Mouse (Mus musculus) common myeloid progenitor, adult 5-6 weeks (primary cell): Measurements from ENCODE around the gene Tstd3. TPM values are rescaled to one million over a fixed set of nuclear protein-coding genes. Genes with fewer than 3 reads are reported as not detected.
"Not testable (repeated sequence)": the region's sequence is repeated elsewhere in the genome, so short reads cannot be mapped to it uniquely, and the experiment has no call there.

Experiments used
- ATAC-seq: replicated peaks from 2 replicates; pipeline ENCODE4 v1.8.0; 2016; ENCODE audit warnings: low read depth, mild to moderate bottlenecking, moderate TSS enrichment, inconsistent platforms; ENCODE audit not compliant: poor library complexity, severe bottlenecking
- total RNA-seq: library from RNA; stranded (forward); fragments of 200-1000, 187-1606 nt; gene quantifications from 2 replicates; pipeline ENCODE4 v1.2.3, GENCODE M21; 2017

Tstd3 gene
- total RNA-seq, 1 experiment from 2014 or later: 6.9 TPM

DNA sequence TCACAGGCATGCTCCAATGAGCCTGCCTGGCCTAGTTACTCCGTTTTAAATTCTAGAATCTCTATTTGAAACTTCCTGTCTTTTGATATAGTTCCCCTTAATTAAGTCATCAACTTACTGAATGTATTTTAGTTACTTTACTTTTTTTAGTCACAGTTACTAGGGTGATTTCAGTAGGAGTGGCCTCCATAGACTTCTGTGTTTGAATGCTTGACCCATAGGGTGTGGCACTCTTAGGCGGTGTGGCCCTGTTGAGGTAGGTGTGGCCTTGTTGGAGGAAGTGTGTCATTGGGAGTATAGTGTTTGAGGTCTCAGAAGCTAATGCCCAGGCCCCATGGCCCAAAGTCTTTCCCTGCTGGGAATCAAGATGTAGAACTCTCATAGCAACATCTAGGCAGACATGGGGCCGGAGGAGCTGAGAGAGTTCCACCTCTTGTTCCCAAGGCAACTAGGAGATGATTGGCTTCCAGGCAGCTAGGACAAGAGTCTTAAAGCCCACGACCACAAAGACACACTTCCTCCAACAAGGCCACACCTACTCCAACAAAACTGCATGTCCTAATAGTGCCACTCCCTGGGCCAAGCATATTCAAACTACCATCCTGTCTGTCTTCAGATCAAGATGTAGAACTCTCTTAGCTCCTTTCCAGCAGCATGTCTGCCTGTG lies 11.8 kb downstream of the Tstd3 start:
- peak; percentile 85 for ATAC-seq

DNA sequence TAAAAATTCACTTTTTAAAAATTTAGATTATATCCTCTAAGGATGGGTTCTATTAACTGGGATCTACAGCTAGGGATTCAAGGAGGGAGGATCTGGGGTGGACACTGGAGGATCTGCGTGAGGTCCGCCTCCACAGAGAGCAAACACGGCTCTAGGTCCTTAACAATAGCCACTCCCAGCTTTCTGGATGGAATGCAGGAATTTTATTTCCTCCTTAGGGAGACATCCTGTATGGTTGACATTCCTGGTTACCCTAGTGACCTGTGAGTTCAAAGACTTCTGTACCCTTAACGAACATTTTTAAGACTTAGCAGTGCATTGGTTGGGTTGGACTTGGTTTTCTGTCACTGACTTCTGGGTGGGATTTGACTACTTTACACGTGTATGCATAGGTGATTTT lies 21.3 kb downstream of the Tstd3 start:
- no peak for ATAC-seq

DNA sequence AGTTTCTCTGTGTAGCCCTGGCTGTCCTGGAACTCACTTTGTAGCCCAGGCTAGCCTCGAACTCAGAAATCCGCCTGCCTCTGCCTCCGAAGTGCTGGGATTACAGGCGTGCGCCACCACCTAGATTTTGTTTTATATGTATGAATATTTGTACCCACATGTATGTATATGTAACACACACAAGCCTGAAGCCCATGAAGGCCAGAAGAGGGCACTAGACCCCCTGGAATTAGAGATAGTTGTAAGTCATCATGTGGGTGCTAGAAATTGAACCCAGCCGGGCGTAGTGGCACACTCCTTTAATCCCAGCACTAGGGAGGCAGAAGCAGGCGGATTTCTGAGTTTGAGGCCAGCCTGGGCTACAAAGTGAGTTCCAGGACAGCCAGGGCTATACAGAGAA lies 22.9 kb downstream of the Tstd3 start:
- ATAC-seq: not testable (repeated sequence)

DNA sequence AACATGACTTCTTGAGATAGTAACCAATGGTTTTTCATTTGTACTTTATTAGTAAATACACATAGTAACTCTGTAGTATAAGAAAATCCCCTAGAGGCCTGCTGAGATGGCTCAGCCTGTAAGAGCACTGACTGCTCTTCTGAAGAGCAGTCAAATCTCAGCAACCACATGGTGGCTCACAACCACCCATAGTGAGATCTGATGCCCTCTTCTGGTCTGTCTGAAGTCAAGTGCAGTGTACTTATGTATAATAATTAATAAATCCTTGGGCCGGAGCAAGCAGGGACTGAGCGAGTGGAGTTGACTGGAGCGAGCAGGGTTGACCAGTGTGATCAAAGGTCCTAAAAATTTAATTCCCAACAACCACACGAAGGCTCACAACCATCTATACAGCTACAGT lies 27.8 kb downstream of the Tstd3 start:
- peak; percentile 52; the same call in 1 of the 2 replicates for ATAC-seq

DNA sequence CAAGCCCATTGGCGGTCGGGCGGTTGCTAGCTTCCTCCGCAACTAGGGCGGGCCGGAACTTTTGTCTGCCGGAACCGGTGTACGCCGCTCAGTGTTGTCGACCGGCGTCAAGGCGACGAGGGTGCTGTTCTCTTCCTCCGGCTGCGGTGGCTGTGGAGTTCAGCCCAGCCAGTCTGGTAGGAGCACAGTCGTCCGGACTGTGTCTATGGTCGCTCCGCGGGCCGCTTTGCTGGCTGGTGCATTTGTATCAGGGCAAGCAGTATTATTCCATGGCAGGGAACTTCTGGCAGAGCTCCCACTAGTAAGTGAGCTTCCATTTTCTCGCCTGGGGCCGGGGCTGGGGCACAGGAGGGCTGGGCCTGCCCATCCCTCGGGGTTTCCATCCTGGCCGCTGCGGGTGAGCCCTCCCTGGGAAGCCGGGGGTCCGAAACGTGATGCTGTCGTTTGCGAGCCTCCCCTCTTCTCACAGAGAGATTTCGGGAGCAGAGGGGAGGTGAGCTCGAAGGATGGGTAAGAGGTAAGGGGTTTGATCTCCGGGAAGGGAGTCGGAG lies 39.3 kb downstream of the Tstd3 start, which contains the start of gene Ccnc:
Gene Ccnc, plus strand, starts transcription at position 87 of the 551 bp plus-strand sequence.
- peak; percentile 97 for ATAC-seq

DNA sequence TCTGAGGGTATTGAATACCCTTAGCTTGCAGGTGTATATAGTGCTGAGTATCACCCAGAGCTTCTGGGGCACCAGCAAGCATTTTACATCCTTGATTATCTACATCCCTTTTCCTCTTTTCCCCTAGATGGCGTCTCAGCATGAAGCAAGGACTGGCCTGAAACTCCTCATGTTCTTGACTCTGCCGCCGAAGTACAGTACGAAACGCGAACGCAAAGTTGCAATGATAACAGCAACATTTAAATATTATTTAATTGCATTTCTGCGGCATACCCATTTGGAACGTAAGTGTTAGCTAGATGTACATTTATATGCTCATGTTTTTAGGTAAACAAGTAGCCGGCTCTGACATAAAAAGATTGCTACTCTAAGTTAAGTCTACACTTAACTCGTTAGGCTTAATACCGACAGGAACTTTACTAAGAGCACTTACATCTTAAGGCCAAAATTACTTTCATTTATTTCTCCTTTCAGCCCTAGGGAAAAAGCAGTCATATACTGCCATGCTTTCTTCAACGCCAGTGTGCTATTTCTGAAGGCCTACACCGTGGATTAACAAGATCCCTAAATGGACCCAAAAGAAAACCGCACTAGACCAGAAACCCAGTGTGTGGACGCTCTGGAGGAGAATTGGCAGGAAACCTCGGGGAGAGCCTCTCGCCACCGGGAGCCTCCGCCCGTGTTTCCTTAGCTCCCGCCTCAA lies 39.9 kb downstream of the Tstd3 start:
- peak; percentile 76 for ATAC-seq

DNA sequence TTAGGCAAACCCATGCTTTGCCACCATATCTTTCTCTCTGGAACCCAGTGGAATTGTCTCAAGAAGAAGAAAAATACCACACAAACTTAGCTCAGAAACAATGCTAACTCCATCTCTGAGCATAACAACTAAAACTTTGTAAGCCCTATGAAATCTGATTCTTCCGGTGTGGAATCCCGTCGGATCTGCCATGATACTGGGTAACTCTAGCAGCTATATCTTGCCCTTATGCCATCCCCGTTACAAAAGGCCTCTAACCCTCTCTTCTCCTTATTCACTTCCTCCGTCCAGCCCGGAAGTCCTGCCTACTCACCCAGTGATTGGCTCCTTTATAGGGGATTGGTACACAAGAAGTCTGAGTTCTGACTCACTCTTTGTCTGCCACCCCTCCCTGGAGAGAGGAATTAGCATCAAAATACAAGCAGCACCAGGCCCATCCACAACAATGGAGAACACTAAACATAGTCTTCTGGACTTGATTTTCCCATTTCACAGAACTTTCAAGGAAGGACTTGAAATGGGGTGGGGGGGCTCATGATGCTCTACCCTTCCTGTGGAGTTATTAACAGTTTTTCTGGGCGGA lies 44.2 kb downstream of the Tstd3 start:
- ATAC-seq: no peak

DNA sequence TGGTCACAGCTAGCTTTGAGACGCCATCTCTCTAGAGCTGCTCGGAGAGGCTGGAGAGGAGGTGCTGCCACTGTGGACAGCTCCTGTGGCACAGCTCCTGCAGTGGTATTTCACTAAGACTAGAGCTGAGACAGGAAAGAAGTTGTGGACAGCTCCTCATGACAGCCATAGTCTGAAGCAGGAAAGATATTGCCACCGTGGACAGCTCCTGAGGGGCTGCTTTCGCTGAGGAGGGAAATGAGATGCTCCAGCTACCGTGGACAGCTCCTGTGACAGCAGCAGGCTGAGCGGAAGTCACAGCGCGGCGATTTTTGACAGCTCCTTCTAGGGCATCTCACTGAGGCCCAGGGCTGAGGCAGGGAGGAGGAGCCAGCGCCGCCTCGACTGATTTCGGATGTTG lies 54.9 kb downstream of the Tstd3 start:
- peak; percentile 100 for ATAC-seq

Other genes with a start within 250 kb of the Tstd3 start
- not detected in 2 replicates for gene Prdm13, start 81.2 kb downstream of the Tstd3 start, total RNA-seq
- gene Ccnc, start 39.5 kb downstream of the Tstd3 start, total RNA-seq: 28.0 and 32.1 TPM in 2 replicates
- gene Usp45, start 56 bp downstream of the Tstd3 start, total RNA-seq: 17.6 and 29.0 TPM in 2 replicates
- gene Pnisr, start 80.4 kb upstream of the Tstd3 start, total RNA-seq: 115 and 116 TPM in 2 replicates
- 11.1 and 15.5 TPM in 2 replicates for gene Coq3, start 112.5 kb upstream of the Tstd3 start, total RNA-seq
- gene Faxc, start 164.1 kb upstream of the Tstd3 start, total RNA-seq: not detected in 2 replicates